Mouse (Mus musculus) hindbrain, embryonic 16.5 days (tissue): Measurements from ENCODE around the gene Crip2. TPM values are rescaled to one million over a fixed set of nuclear protein-coding genes. Genes with fewer than 3 reads are reported as not detected.

Source experiments
- ATAC-seq: fragments of 200-750 bp; cut with Nextera tagmentation; 2 replicates; pipeline ENCODE4 v1.8.0; 2017; ENCODE audit warnings: moderate TSS enrichment, moderate library complexity
- H3K27ac ChIP-seq: fragments of 300-500 bp; sonication (generic); 2 replicates; pipeline ENCODE4 v1.5.1; 2014; ENCODE audit warnings: low read depth, mild to moderate bottlenecking, control low read depth, low read length, moderate library complexity
- H3K27me3 ChIP-seq: fragments of 300-500 bp; sonication (generic); replicated peaks from 2 replicates; pipeline ENCODE4 v1.6.1; 2014; ENCODE audit warnings: low read length; ENCODE audit not compliant: control insufficient read depth, insufficient read depth
- H3K36me3 ChIP-seq: fragments of 300-500 bp; sonication (generic); 2 replicates; pipeline ENCODE4 v1.6.1; 2014; ENCODE audit warnings: mild to moderate bottlenecking, low read length, moderate library complexity, mixed read lengths; ENCODE audit not compliant: control insufficient read depth, insufficient read depth
- H3K4me1 ChIP-seq: fragments of 300-500 bp; sonication (generic); 2 replicates; pipeline ENCODE4 v1.6.1; 2014; ENCODE audit warnings: low read depth, low read length; ENCODE audit not compliant: control insufficient read depth, insufficient read depth
- H3K4me2 ChIP-seq: fragments of 300-500 bp; sonication (generic); 2 replicates; pipeline ENCODE4 v1.6.1; 2014; ENCODE audit warnings: mild to moderate bottlenecking, low read length, control low read depth, moderate library complexity
- H3K4me3 ChIP-seq: fragments of 300-500 bp; sonication (generic); 2 replicates; pipeline ENCODE4 v1.5.1; 2014; ENCODE audit warnings: mild to moderate bottlenecking, low read length, control low read depth, moderate library complexity
- H3K9ac ChIP-seq: fragments of 300-500 bp; sonication (generic); 2 replicates; pipeline ENCODE4 v1.6.1; 2014; ENCODE audit warnings: low read depth, mild to moderate bottlenecking, control low read depth, low read length, moderate library complexity
- H3K9me3 ChIP-seq: fragments of 300-500 bp; sonication (generic); 2 replicates; pipeline ENCODE4 v1.6.1; 2014; ENCODE audit warnings: mild to moderate bottlenecking, low read length, moderate library complexity; ENCODE audit not compliant: control insufficient read depth
- WGBS: fragments of 180-500 bp; shearing (Covaris S2); extraction: QIAGEN DNeasy Blood & Tissue Kit; methylation state at CpG from one replicate; pipeline ENCODE4 v1.1.7; 2014; 5-methylcytosine and 5-hydroxymethylcytosine counted together
- polyA plus RNA-seq: library from polyadenylated mRNA; unstranded; fragments of >200 nt; fragmentation: Nextera tagmentation; extraction: Ambion mirVana; gene quantifications from 2 replicates; pipeline ENCODE4 v1.2.1, GENCODE M21; 2015

Crip2 gene
- polyA plus RNA-seq, 1 experiment from 2014 or later = 346 TPM

- Histone ChIP-seq H3K9ac (peak within 1 kb of the TSS; percentile 95), H3K4me1 (peaks cover 26% of the 10 kb centered on the region), H3K4me3 (peak within 1 kb of the TSS; percentile 73), H3K27me3 (no peaks in the 10 kb centered on the region), H3K36me3 (peaks cover 20% of the 10 kb centered on the region), H3K27ac (peak within 1 kb of the TSS; percentile 64), H3K4me2 (peak within 1 kb of the TSS; percentile 96), H3K9me3 (peaks cover 4% of the 10 kb centered on the region)
- under 1% methylated on average over 63 of the region's 63 CpGs for WGBS
- peak; percentile 59 for ATAC-seq
Measured at GRCm38 (mm10) chr12:113185442-113186291, 45.6 kb downstream of the Crip2 start, which contains the start of gene Tmem121. Tmem121 (plus strand) TSS chr12:113185930.

DNA sequence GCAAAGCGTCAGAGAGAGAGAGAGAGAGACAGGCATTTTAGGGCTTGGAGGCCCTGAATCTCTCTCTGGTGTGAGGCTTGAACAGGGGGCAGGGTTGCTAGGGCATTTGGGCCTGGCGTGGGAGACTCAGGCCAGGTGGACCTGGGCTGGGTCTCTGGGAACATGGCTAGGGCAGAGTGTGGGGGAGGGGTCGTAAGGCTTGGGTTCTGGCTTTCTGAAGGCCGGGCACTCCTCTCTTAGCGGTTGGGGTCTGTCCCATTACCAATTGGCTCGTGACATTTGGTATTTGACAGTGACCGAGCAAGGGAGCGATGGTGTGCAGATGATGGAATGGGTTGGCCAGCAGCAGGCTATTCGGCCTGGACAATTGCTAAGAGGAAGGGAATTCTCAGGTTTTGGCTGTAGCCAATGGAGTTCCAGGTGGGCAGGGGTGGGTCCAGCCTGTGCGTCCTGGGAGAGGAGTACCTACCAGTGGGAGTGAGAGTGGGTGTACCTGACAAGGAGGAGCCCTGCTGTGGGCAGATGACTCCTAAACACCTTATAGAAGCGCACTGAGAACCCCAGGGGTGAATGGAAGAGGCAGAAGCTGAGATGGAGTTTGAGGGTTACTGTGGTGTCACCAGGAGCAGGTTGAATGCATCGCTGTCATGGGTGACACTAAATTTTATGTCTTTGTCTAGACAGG is 46.4 kb downstream of the Crip2 start:
- Histone ChIP-seq H3K9me3 (peaks cover 4% of the 10 kb centered on the region), H3K27me3 (no peaks in the 10 kb centered on the region), H3K4me3 (peak overlapping the region; percentile 73), H3K36me3 (peaks cover 22% of the 10 kb centered on the region), H3K9ac (peak overlapping the region; percentile 95), H3K27ac (peak overlapping the region; percentile 64), H3K4me1 (peaks cover 26% of the 10 kb centered on the region), H3K4me2 (peak overlapping the region; percentile 96)
- peak; percentile 15 for ATAC-seq
- WGBS = 34% methylated on average over 12 of the region's 12 CpGs

DNA sequence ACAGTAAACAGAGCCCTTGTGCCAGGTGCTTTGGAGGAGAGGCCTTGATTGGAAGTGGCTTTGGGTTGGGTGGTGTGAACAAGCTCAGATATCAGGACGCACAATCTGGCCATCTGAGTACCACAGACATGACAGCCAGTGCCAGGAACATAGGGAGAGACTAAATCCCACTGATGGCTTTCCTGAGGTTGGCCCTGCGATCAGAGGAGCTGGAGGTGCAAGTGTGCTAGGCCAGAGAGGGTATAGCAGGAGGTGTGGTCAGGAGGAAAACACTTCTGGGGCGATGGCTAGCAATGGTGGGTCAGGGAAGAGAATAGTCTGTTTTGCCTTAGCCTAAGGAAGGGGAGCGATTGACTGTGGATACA is 47.0 kb downstream of the Crip2 start:
- 59% methylated on average over 4 of the region's 4 CpGs for WGBS
- H3K9ac ChIP-seq = peak overlapping the region; percentile 95
- peak overlapping the region; percentile 73 for H3K4me3 ChIP-seq
- no peak for ATAC-seq
- H3K36me3 ChIP-seq = peaks cover 22% of the 10 kb centered on the region
- peak overlapping the region; percentile 30; the same call in 1 of the 2 replicates for H3K27ac ChIP-seq
- peaks cover 4% of the 10 kb centered on the region for H3K9me3 ChIP-seq
- H3K4me2 ChIP-seq = peak overlapping the region; percentile 96
- no peaks in the 10 kb centered on the region for H3K27me3 ChIP-seq
- H3K4me1 ChIP-seq = peaks cover 26% of the 10 kb centered on the region

DNA sequence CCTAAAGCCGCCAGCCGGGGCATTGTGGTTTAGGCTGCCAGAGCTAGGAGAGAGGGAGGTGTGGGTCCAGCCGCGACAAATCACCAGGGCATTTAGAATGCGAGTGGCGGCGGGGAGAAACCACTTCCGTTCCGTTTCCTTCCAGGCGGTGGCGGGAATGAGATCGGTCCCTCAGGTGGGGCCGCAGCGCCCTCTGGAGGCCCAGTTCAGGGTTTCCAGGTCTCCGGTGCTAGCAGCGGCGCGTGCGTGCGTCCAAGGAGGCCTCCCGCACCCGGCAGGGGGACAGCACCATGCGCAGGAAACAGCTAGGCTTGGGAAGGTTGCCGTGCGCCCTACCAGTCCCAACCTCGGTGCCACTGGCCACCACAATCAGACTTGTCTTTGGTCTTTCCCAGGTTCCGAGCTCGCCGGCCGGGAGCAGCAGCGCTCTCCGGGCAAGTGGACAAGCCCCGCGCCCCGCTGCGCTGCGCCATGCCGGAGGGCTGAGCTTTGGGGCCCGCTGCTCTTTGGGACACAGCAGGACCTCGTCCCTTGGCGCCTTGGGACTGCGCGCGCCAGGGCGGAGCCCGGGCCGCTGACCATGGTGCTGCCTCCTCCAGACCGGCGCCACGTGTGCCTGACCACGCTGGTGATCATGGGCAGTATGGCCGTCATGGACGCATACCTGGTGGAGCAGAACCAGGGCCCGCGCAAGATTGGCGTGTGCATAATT is 47.7 kb downstream of the Crip2 start:
- peak overlapping the region; percentile 73 for H3K4me3 ChIP-seq
- peak; percentile 55 for ATAC-seq
- H3K36me3 ChIP-seq = peaks cover 22% of the 10 kb centered on the region
- no peaks in the 10 kb centered on the region for H3K27me3 ChIP-seq
- H3K9ac ChIP-seq = peak overlapping the region; percentile 95
- 4% methylated on average over 52 of the region's 56 CpGs for WGBS
- H3K4me1 ChIP-seq = peaks cover 26% of the 10 kb centered on the region
- H3K4me2 ChIP-seq = peak overlapping the region; percentile 96
- peak overlapping the region; percentile 30; the same call in 1 of the 2 replicates for H3K27ac ChIP-seq
- H3K9me3 ChIP-seq = peaks cover 4% of the 10 kb centered on the region

GRCm38 (mm10) chr12:113188349-113189055 is 48.5 kb downstream of the Crip2 start:
- no peak; the same call in 1 of the 2 replicates for ATAC-seq
- Histone ChIP-seq H3K27me3 (no peaks in the 10 kb centered on the region), H3K9ac (no peak overlapping the region), H3K4me1 (peaks cover 26% of the 10 kb centered on the region), H3K4me2 (peak overlapping the region; percentile 96), H3K36me3 (peaks cover 22% of the 10 kb centered on the region), H3K4me3 (peak overlapping the region; percentile 73), H3K9me3 (peaks cover 4% of the 10 kb centered on the region), H3K27ac (no peak overlapping the region)
- 89% methylated on average over 51 of the region's 51 CpGs for WGBS

DNA sequence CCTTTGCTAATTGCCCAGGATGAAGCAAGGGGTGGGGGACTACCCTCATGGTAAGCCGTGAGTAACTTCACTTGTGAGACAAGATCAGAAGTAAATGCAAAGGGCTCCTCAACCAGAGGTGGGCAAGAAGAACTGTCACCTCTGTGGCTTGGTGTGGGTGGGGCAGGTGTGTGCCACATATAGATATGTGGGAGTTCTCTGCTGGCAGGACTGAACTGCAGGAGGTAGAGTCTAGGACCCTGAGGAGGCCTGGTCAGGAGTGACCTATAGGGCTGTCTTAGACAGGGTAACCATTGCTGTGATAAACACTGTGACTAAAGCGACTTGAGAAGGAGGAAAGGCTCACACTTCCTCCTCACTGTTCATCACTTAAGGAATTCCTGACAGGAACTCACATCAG is 53.4 kb downstream of the Crip2 start:
- Histone ChIP-seq H3K4me2 (no peak overlapping the region), H3K9ac (no peak overlapping the region), H3K27ac (no peak overlapping the region), H3K4me3 (no peak overlapping the region), H3K4me1 (no peaks in the 10 kb centered on the region), H3K9me3 (peaks cover 7% of the 10 kb centered on the region), H3K36me3 (peaks cover 20% of the 10 kb centered on the region), H3K27me3 (no peaks in the 10 kb centered on the region)
- 72% methylated on average over 2 of the region's 2 CpGs for WGBS
- no peak for ATAC-seq

Other genes starting within 250 kb of the Crip2 start
- gene Jag2, start 210.5 kb upstream of the Crip2 start, polyA plus RNA-seq = 10.7 and 11.1 TPM in 2 replicates
- 54.2 and 57.3 TPM in 2 replicates for gene Nudt14, start 198.1 kb upstream of the Crip2 start, polyA plus RNA-seq
- gene Btbd6, start 163.8 kb upstream of the Crip2 start, polyA plus RNA-seq = 54.3 and 55.8 TPM in 2 replicates
- gene Brf1, start 139.5 kb upstream of the Crip2 start, polyA plus RNA-seq = 40.5 and 43.1 TPM in 2 replicates
- 20.4 and 27.8 TPM in 2 replicates for gene Pacs2, start 125.7 kb upstream of the Crip2 start, polyA plus RNA-seq
- not detected in 2 replicates for gene Tex22, start 65.7 kb upstream of the Crip2 start, polyA plus RNA-seq
- gene Mta1, start 42.0 kb upstream of the Crip2 start, polyA plus RNA-seq = 13.4 and 14.6 TPM in 2 replicates
- 29.8 and 40.7 TPM in 2 replicates for gene Crip1, start 6.1 kb downstream of the Crip2 start, polyA plus RNA-seq
- 14.5 and 18.3 TPM in 2 replicates for gene Tedc1, start 16.2 kb downstream of the Crip2 start, polyA plus RNA-seq
- gene Tmem121, start 45.7 kb downstream of the Crip2 start, polyA plus RNA-seq = 50.8 and 52.2 TPM in 2 replicates